Mouse (Mus musculus): ENCODE measurements around the gene Stip1. TPM values are rescaled to one million over a fixed set of nuclear protein-coding genes. Genes with fewer than 3 reads are reported as not detected.
"Not testable (repeated sequence)": the region's sequence is repeated elsewhere in the genome, so short reads cannot be mapped to it uniquely, and the experiment has no call there.

Gene Stip1
- total RNA-seq (2021) = 100 to 1,000 TPM; 122 to 129 TPM
- long read RNA-seq, experiment 1, transcript Stip1-201 (14 exons, 2,108 nt) = major isoform, 138 of 154 reads
- long read RNA-seq, experiment 1, partial matches to known transcripts = 13 of 154 reads
- long read RNA-seq, experiment 1, other reads (novel, unspliced or antisense) = 3 of 154 reads
- long read RNA-seq, experiment 2, transcript Stip1-201 (14 exons, 2,108 nt) = major isoform, 163 of 174 reads
- long read RNA-seq, experiment 2, partial matches to known transcripts = 7 of 174 reads
- long read RNA-seq, experiment 2, other reads (novel, unspliced or antisense) = 4 of 174 reads

GRCm38 (mm10) chr19:7039841-7040636 is at the start of gene Stip1:
TSS of gene Stip1 (minus strand) at chr19:7039967.
- peak; percentile 94 to 98 for DNase-seq (ENCODE audit: low spot score in 2 of 2)

- no peak for DNase-seq (ENCODE audit: low spot score in 2 of 2)
These were observed 49.3 kb upstream of the Stip1 start for GRCm38 (mm10) chr19:7089050-7089449.

DNA sequence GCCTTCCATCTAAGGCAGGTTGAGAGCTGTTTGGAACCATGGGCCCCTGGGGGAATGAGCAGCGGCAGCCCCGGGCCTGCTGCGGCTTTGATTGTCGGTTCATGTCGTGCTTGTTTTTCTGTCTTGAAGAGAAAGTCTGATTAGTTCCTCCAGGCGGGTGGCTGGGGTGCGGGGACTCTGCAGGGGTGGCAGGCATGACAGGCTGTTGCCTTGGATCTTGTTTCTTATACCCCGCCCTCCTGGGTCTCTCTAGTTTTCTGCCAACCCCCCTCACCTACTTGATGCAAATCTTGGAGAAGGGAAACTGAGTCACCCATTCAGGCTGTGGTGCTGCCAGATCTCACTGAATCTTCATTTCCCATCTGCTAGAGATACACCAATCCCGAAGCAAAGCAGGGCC is 48.8 kb upstream of the Stip1 start:
- no peak for DNase-seq (ENCODE audit: low spot score in 2 of 2)

DNA sequence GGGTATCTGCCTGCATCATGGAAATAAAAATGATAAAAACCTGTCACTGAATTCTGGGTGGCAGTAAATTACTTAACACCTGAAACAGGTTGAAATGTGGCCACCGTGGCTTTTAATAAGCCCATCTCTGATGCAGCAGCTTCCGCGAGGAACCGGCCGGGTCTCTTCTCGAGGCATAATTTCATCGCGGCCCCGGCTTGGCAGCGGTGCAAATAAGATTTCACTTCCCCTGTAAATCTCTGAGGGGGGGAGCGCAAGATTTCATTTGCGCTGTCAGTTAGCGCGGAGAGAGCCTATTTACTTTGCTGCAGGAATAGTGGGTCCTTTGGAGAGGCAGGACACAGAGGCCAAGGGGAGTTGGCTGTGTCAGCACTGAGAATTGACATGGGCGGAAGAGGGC is 45.0 kb upstream of the Stip1 start:
- no peak for DNase-seq (ENCODE audit: low spot score in 2 of 2)

DNA sequence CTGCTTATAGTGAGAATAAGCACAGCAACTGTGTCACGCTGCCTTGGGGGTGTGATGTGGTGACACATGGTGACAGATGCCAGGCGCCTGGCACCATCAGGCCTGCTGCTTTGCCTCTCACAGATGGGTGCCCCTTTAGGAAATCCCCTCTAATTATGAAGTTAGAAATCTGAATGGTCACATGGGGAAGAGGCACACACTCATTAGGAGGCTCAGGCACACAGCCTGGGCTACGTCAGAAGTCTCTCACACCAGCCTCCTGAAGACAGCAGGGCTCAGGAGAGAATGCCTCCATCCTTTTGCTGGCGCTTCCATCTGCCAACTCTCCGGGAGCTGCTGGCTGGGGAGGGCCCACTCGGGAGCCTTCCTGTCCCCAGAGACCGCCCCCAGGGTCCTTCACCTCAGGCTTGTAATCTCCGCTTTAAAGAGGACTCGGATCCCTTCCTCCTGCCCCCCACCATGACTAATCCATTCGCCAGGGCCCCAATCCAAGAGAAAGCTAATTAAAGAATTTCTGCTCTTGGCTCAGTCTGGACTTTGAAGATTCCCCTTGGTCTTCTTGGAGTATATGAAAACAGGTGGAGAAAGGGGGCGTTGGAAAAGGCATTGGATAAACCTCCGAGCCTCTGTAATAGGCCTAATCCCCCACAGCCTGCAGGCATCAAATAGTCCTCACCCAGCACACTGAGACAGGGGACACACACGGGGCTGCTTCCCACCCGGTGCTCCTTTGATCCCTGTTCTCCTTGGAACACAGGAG is 43.4 kb upstream of the Stip1 start:
- no peak for DNase-seq (ENCODE audit: low spot score in 2 of 2)

GRCm38 (mm10) chr19:7081516-7082266 is 41.9 kb upstream of the Stip1 start:
- DNase-seq (ENCODE audit: low spot score in 2 of 2) = no peak

DNA sequence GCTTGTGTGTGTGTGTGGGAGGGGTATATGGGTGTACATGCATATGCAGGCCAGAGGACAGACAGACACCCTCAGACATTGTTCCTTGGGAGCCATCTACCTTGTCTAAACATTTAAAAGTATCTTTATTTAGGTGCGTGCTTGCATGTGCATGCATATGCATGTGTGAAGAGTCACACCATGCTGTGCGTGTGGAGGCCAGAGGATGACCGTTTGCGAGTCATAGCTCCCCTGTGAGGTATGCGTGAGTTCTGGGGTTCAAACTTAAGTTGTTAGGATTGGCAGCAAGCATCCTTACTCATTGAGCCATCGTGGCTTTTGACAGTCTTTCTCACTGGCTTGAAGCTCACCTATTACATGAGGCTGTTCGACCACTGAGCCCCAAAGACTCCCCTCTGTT is 38.5 kb upstream of the Stip1 start:
- no peak for DNase-seq (ENCODE audit: low spot score in 2 of 2)

DNA sequence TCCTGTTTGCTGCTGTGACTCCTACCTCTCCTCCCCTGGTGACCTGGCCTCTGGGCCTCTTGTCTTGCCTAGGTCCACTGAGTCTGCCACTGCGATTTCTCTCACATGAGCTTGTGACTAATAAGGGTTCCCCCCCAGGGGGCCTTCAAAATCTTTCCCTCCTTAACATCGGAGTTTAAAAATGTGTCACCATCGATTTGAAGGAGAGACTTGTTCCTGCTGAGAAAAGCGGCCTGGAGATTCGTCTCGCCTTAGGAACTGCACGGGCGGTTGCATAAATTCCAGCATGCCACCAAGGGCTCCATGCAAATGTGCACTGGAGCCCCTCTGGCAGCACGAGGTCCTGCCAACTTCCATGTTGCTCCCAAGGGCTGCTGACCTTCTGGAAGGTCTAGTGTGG is 37.9 kb upstream of the Stip1 start:
- no peak for DNase-seq (ENCODE audit: low spot score in 2 of 2)

- DNase-seq (ENCODE audit: low spot score in 2 of 2) = not testable (repeated sequence)
These were observed 35.6 kb upstream of the Stip1 start for GRCm38 (mm10) chr19:7075336-7075735.

- no peak for DNase-seq (ENCODE audit: low spot score in 2 of 2)
These were observed 34.4 kb upstream of the Stip1 start for GRCm38 (mm10) chr19:7073997-7074781.

GRCm38 (mm10) chr19:7072221-7072620 is 32.5 kb upstream of the Stip1 start:
- DNase-seq (ENCODE audit: low spot score in 2 of 2) = no peak

- no peak for DNase-seq (ENCODE audit: low spot score in 2 of 2)
These were observed 31.0 kb upstream of the Stip1 start for GRCm38 (mm10) chr19:7070775-7071174.

DNA sequence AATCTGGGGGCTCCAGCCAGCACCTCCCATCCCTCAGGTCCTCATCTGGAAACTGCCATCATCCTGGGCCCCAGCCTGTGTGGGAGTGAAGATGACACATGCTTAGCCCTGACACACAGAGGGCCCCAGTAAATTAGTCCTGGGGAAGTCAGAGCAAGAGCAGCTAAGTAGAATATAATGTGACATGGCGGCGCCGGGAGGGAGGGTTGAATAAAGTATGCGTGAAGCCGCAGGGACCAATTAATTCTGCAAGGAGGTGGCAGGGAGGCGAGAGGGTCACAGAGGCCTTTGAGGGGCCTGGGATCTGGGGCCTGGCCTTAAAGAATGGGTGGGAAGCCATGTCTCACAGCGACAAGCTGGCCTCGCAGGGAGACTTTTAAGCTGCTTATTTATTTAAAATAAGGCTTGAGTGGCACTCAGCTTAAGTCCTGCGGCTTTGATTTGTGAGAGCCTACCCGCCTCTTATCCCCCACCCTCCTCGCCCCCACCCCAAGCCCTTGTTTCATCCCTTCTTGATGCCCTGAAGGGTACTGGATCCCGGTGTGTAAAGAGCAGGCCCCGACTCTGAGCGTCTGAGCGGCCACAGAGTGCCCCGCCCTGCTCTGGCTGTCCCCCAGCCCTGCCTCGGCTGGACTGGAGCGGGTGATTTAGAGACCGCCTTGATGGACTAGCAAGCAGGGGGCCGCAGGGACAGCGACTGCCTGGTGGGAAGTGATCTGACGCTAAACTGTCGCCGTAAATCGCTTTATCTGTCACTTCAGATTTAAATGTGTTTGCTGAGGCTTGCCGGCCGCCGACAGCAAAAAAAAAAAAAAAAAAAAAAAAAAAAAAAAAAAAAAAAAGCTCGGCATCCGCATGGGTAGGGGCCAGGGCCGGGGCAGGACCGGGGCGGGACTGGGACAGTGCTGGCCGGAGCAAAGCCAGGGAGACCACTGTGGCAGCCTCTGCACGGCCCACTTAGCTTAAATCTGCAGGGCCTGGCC is 30.3 kb upstream of the Stip1 start:
- DNase-seq (ENCODE audit: low spot score in 2 of 2) = peak in 1 of 2 experiments; percentile 62

GRCm38 (mm10) chr19:7068661-7069531 is 29.1 kb upstream of the Stip1 start:
- no peak for DNase-seq (ENCODE audit: low spot score in 2 of 2)

DNA sequence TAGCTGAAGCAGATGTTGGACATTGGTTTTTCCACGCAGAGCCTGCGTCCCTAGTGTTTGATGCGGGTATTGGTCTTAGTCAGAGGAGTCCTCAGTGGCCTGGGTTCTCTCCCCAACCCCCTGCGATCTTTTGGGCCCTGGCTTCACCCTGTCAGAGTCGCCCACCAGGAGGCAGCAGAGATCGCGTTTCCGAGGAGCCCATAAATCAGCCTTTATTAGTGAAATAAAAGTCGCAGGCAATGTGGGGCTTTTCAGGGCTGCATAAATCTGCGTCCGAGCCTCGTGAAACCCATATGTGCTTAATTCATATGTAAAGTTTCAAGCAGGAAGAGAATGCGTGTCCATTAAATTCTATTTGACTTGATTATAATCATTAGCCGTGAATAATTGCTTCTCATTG is 28.4 kb upstream of the Stip1 start:
- peak; percentile 83 to 87 for DNase-seq (ENCODE audit: low spot score in 2 of 2)

DNA sequence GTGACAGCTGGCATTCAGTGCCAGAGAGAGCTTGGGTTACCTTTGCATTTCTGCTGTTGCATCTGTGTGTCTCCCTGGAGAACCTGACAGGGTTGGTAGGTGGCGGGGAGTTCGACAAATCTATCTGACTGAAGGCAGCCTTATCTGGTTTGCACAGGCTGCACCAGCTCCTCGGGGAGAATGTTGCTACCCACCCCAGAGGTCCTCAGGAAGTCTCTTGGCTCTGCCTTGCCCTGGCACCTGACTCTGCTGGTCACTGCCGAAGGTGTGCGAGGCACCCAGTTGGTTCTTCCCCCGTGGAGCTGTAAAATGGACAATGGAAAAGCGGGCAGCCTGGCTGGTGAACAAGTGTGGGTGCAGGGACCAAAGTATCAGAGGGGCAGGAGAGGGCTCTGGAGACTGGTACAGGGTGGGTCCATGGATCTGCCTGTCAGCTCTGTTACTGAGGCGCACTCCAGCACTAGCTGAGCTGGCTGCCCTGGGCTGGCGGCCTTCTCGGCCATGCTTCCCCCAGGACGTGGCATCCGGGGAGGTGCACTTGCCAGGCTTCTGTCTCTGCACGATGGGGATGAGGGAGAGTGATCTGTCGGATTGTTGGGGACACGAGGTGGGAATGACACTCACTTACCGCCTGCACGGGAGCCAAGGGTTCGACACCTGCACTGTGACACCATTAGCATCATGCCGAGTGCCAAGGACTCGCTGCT is 27.7 kb upstream of the Stip1 start:
- DNase-seq (ENCODE audit: low spot score in 2 of 2) = no peak

- DNase-seq (ENCODE audit: low spot score in 2 of 2) = no peak
These were observed 27.1 kb upstream of the Stip1 start for GRCm38 (mm10) chr19:7066828-7067342.

All from gastrocnemius, postnatal 4 days (tissue).